Mouse (Mus musculus): ENCODE data around the gene Mafb. TPM values are rescaled to one million over a fixed set of nuclear protein-coding genes. Genes with fewer than 3 reads are reported as not detected.

Gene Mafb
- total and polyA plus RNA-seq, 2 experiments = 6.3 to 22.3 TPM

DNA sequence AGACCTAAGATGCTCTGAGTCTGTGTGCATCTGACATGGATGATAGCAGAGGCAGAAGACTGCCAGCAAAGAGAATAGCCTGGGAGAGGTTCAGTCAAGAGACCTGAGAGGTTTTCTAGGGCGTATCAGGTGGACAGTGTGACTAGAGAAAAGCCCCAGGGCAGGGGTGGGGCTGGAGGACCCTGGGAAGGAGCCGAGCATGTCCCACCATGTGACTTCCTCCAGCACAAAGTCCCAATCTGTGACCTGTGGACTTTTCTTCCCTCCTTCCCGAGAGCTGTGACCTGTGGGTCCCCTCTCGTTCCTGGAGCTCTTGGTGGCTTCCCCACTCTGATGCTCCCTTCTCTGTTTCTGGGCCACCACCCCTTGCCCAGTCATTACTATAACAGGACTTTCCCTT lies 26.7 kb downstream of the Mafb start:
- TF ChIP-seq CTCF (IDR thresholded peaks at IDR 0.05; ENCODE audit: low read depth, low read length) = no peak
- no peak for TF ChIP-seq POLR2A (IDR thresholded peaks at IDR 0.05; ENCODE audit: extremely low read depth, insufficient read depth, low read length)
- peaks cover 8% of the 10 kb centered on the region; the same call in 1 of the 2 replicates for H3K4me1 ChIP-seq (ENCODE audit: control insufficient read depth, insufficient read depth, low read length)
- no peaks in the 10 kb centered on the region for H3K79me2 ChIP-seq (ENCODE audit: control insufficient read depth, insufficient read depth, low read length)
- H3K36me3 ChIP-seq (ENCODE audit: control insufficient read depth, insufficient read depth, low read length) = no peaks in the 10 kb centered on the region
- peak; percentile 31 for DNase-seq (ENCODE audit: extremely low read depth, low read depth, low spot score)
- H3K27ac ChIP-seq (replicated peaks; ENCODE audit: insufficient read depth, low read depth, low read length) = peak overlapping the region; percentile 69
- no peak overlapping the region for H3K4me3 ChIP-seq (ENCODE audit: insufficient read depth, low read depth, low read length)
- H3K9ac ChIP-seq (ENCODE audit: low read depth, low read length) = no peak overlapping the region
- H3K27me3 ChIP-seq (ENCODE audit: control insufficient read depth, insufficient read depth, low read length) = no peaks in the 10 kb centered on the region
- 45% methylated on average over 4 of the region's 4 CpGs for WGBS

- 28% methylated on average over 5 of the region's 5 CpGs for WGBS
- TF ChIP-seq CTCF (IDR thresholded peaks at IDR 0.05; ENCODE audit: low read depth, low read length) = no peak
- TF ChIP-seq POLR2A (IDR thresholded peaks at IDR 0.05; ENCODE audit: extremely low read depth, insufficient read depth, low read length) = no peak
- Histone ChIP-seq H3K4me1 (ENCODE audit: control insufficient read depth, insufficient read depth, low read length) (peaks cover 10% of the 10 kb centered on the region; the same call in 1 of the 2 replicates), H3K4me3 (ENCODE audit: insufficient read depth, low read depth, low read length) (no peak overlapping the region), H3K36me3 (ENCODE audit: control insufficient read depth, insufficient read depth, low read length) (no peaks in the 10 kb centered on the region), H3K27me3 (ENCODE audit: control insufficient read depth, insufficient read depth, low read length) (no peaks in the 10 kb centered on the region), H3K79me2 (ENCODE audit: control insufficient read depth, insufficient read depth, low read length) (no peaks in the 10 kb centered on the region), H3K9ac (ENCODE audit: low read depth, low read length) (no peak overlapping the region), H3K27ac (replicated peaks; ENCODE audit: insufficient read depth, low read depth, low read length) (peak overlapping the region; percentile 69)
- peak; percentile 98 for DNase-seq (ENCODE audit: extremely low read depth, low read depth, low spot score)
Measured at GRCm38 (mm10) chr2:160339595-160339994, 27.3 kb downstream of the Mafb start.

DNA sequence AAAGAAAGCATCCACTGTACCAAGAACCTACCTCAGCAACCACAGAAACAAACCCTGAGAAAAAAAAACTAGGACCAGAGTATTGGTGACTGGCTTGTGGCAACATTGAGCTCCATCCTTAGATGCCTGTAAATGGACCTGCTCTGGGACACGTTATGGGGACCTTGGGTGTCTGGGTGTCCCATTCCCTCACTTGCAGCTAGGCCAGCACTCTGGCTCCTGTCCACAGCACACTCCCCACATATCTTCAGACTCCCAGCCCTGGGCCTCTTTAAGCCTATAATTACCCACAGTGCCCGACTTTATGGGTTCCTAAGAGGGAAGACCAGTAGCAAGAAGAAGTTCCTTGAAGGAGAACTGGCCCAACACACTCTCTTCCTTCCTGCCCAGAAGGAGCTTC lies 30.8 kb downstream of the Mafb start:
- WGBS = 82% methylated on average over 2 of the region's 2 CpGs
- H3K79me2 ChIP-seq (ENCODE audit: control insufficient read depth, insufficient read depth, low read length) = no peaks in the 10 kb centered on the region
- no peak for DNase-seq (ENCODE audit: extremely low read depth, low read depth, low spot score)
- TF ChIP-seq POLR2A (IDR thresholded peaks at IDR 0.05; ENCODE audit: extremely low read depth, insufficient read depth, low read length) (no peak), CTCF (IDR thresholded peaks at IDR 0.05; ENCODE audit: low read depth, low read length) (no peak)
- H3K27ac ChIP-seq (replicated peaks; ENCODE audit: insufficient read depth, low read depth, low read length) = no peak overlapping the region
- H3K9ac ChIP-seq (ENCODE audit: low read depth, low read length) = no peak overlapping the region
- no peak overlapping the region for H3K4me3 ChIP-seq (ENCODE audit: insufficient read depth, low read depth, low read length)
- no peaks in the 10 kb centered on the region for H3K27me3 ChIP-seq (ENCODE audit: control insufficient read depth, insufficient read depth, low read length)
- peaks cover 31% of the 10 kb centered on the region for H3K4me1 ChIP-seq (ENCODE audit: control insufficient read depth, insufficient read depth, low read length)
- H3K36me3 ChIP-seq (ENCODE audit: control insufficient read depth, insufficient read depth, low read length) = no peaks in the 10 kb centered on the region

GRCm38 (mm10) chr2:160335043-160335442 lies 31.8 kb downstream of the Mafb start:
- no peak overlapping the region; the same call in 1 of the 2 replicates for H3K27ac ChIP-seq (replicated peaks; ENCODE audit: insufficient read depth, low read depth, low read length)
- no peaks in the 10 kb centered on the region for H3K36me3 ChIP-seq (ENCODE audit: control insufficient read depth, insufficient read depth, low read length)
- peaks cover 29% of the 10 kb centered on the region for H3K4me1 ChIP-seq (ENCODE audit: control insufficient read depth, insufficient read depth, low read length)
- no peaks in the 10 kb centered on the region for H3K79me2 ChIP-seq (ENCODE audit: control insufficient read depth, insufficient read depth, low read length)
- no peaks in the 10 kb centered on the region for H3K27me3 ChIP-seq (ENCODE audit: control insufficient read depth, insufficient read depth, low read length)
- H3K4me3 ChIP-seq (ENCODE audit: insufficient read depth, low read depth, low read length) = no peak overlapping the region
- 18% methylated on average over 1 of the region's 1 CpGs for WGBS
- no peak overlapping the region for H3K9ac ChIP-seq (ENCODE audit: low read depth, low read length)
- TF ChIP-seq POLR2A (IDR thresholded peaks at IDR 0.05; ENCODE audit: extremely low read depth, insufficient read depth, low read length) (no peak), CTCF (IDR thresholded peaks at IDR 0.05; ENCODE audit: low read depth, low read length) (no peak)
- peak; percentile 41 for DNase-seq (ENCODE audit: extremely low read depth, low read depth, low spot score)

DNA sequence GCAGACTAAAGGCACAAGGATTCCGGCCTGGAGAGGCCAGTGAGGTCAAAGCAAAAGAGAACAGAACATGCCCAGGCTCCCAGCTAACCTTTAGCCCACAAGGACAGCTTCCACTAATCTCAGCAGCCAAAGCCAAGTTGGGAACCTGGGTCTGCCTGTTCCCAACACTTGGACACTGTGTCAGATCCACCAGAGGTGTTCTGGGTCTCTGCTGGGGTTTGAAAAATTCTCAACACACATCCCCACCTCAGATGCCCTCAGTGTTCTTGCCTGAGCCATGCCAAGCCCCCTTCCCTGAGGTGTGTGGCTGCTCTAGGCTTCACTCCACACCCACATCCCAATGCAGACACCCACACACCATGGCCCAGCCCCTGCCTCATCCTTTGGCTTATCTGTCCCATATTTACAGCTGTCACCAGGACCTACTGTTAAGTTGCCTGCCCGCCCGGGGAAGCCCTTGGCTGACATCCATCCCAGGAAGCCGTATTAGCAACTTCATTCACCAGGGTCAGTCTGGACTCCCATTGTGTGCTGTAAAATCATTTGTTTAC lies 32.7 kb downstream of the Mafb start, which contains the start of gene Gm826:
TSS of gene Gm826 (minus strand) at position 52 of the 551 bp plus-strand sequence.
- H3K9ac ChIP-seq (ENCODE audit: low read depth, low read length) = peak within 1 kb of the TSS; percentile 45
- no peaks in the 10 kb centered on the region for H3K79me2 ChIP-seq (ENCODE audit: control insufficient read depth, insufficient read depth, low read length)
- no peaks in the 10 kb centered on the region for H3K27me3 ChIP-seq (ENCODE audit: control insufficient read depth, insufficient read depth, low read length)
- no peak within 1 kb of the TSS for H3K4me3 ChIP-seq (ENCODE audit: insufficient read depth, low read depth, low read length)
- H3K4me1 ChIP-seq (ENCODE audit: control insufficient read depth, insufficient read depth, low read length) = peaks cover 25% of the 10 kb centered on the region
- H3K36me3 ChIP-seq (ENCODE audit: control insufficient read depth, insufficient read depth, low read length) = no peaks in the 10 kb centered on the region
- 7% methylated on average over 4 of the region's 4 CpGs for WGBS
- TF ChIP-seq CTCF (IDR thresholded peaks at IDR 0.05; ENCODE audit: low read depth, low read length) (no peak), POLR2A (IDR thresholded peaks at IDR 0.05; ENCODE audit: extremely low read depth, insufficient read depth, low read length) (no peak)
- peak; percentile 94 for DNase-seq (ENCODE audit: extremely low read depth, low read depth, low spot score)
- peak within 1 kb of the TSS; percentile 82 for H3K27ac ChIP-seq (replicated peaks; ENCODE audit: insufficient read depth, low read depth, low read length)
